ENCODE assay signal across 18 mouse cellular contexts in the genomic region with DNA sequence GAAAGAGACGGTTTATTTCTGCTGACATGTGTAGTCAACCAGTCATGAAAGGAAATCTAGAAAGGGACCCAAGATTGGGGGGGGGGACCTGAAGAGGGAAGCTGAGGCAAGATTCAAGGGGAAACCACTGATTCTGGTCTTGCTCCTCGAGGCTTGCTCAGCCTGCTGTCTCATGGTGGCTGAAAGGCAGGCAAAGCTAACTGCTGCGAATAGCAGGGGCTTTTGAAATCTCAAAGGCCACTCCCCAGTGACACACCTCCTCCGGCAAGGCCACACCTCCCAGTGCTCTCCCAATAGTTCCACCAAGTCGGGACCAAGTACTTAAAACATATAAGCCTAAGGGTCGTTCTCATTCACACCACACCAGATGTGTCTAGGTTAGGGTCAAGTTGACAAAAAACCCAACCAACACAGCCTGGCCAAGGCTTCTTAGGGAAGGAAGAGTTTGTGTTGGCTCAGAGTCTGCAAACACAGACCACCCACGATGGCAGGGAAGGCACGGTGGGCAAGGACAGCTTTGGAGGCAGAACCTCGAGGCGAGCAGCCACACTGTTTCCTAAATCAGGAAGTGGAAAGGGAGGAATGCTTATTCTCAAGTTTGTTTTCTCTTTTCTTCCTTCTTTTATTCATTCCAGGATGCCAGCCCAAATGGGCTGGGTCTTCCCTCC. TPM values are rescaled to one million over a fixed set of nuclear protein-coding genes. Genes with fewer than 3 reads are reported as not detected.
DNase-seq lines count a peak whose midpoint lies in the region; ATAC-seq and TF ChIP-seq lines count a peak whose summit lies in the region.
"Had no signal": no experiment of that assay in that cellular context is flagged by ENCODE, and none has a peak within 500 bp of the region (broad histone marks: within the 10 kb centered on the region; RNA-seq: fewer than 3 reads in every experiment).

No protein-coding gene starts in this region.

- TF ChIP-seq RAD21 in CH12.LX (IDR thresholded peaks at IDR 0.05; ENCODE audit: low read depth, low read length), result no peak

- in situ Hi-C loops in CH12.LX (cut with MboI; ENCODE audit: low pct_ligation_motif_present, low pct_unique_long_range_greater_than_20kb, low sequenced_read_pairs), result no loop called here
- in situ Hi-C loops in ES-E14 (cut with MboI; ENCODE audit: low sequenced_read_pairs in 2 of 2, unreplicated experiment in 2 of 2), result no loop called here

- dilution Hi-C loops in CH12.LX (cut with MboI; ENCODE audit: extremely low pct_ligation_motif_present, extremely low pct_unique_long_range_greater_than_20kb, low sequenced_read_pairs), result no loop called here

- peak; percentile 30 for DNase-seq in limb, embryonic 11.5 days (ENCODE audit: low spot score)
- DNase-seq in limb, embryonic 10.5 days (ENCODE audit: low spot score), result no peak
- no peak for DNase-seq in CH12.LX (ENCODE audit: extremely low read depth)
- DNase-seq in ES-E14 (ENCODE audit: low read depth, low spot score), result peak; percentile 19
- no peak for DNase-seq in layer of hippocampus, adult 2 months (ENCODE audit: low spot score in 2 of 2)
- no peak for DNase-seq in adrenal gland, adult 8-10 months
- DNase-seq: adrenal gland, postnatal 36 days; cerebellum, adult 2 months; heart, adult 2 months; right cerebral cortex, postnatal 25 days; thymus, postnatal 25 days had no signal

- H3K27me3 ChIP-seq in limb, embryonic 11.5 days (ENCODE audit: control insufficient read depth, insufficient read depth, low read length), result 0 out of 2 replicates have a peak, but pooled peaks cover under 1% of the 10 kb centered on the region
- peaks cover 23% of the 10 kb centered on the region for H3K27me3 ChIP-seq in limb, embryonic 10.5 days (ENCODE audit: low read depth, poor library complexity, severe bottlenecking)
- H3K27me3 ChIP-seq in CH12.LX (replicated peaks), result no peaks in the 10 kb centered on the region

- no peak overlapping the region for H3K4me2 ChIP-seq in limb, embryonic 11.5 days (ENCODE audit: low read depth, severe bottlenecking)
- H3K4me2 ChIP-seq in CH12.LX (ENCODE audit: insufficient read depth, low read depth, poor library complexity, severe bottlenecking), result no peak overlapping the region
- H3K4me2 ChIP-seq: forebrain, embryonic 15.5 days; hindbrain, embryonic 13.5 days; intestine, embryonic 15.5 days; limb, embryonic 12.5 days had no signal

- H3K27ac ChIP-seq in limb, embryonic 11.5 days (replicated peaks; ENCODE audit: low read depth, low read length), result no peak overlapping the region
- H3K27ac ChIP-seq in limb, embryonic 10.5 days, result no peak overlapping the region
- H3K27ac ChIP-seq in CH12.LX (ENCODE audit: insufficient read depth, low read depth) (peak overlapping the region; percentile 61), ES-E14 (ENCODE audit: insufficient read depth, low read depth, low read length, poor library complexity, severe bottlenecking) (no peak overlapping the region)
- H3K27ac ChIP-seq in layer of hippocampus, adult 2 months, result no peak overlapping the region
- H3K27ac ChIP-seq: forebrain, embryonic 15.5 days; intestine, embryonic 15.5 days; limb, embryonic 12.5 days; liver, embryonic 14.5 days had no signal

- H3K9ac ChIP-seq in limb, embryonic 11.5 days (ENCODE audit: low read length), result no peak overlapping the region
- no peak overlapping the region for H3K9ac ChIP-seq in CH12.LX (ENCODE audit: insufficient read depth, low read depth)
- no peak overlapping the region for H3K9ac ChIP-seq in ES-E14 (ENCODE audit: insufficient read depth, low read depth, low read length, poor library complexity, severe bottlenecking)
- H3K9ac ChIP-seq: forebrain, embryonic 15.5 days; hindbrain, embryonic 13.5 days; intestine, embryonic 15.5 days; limb, embryonic 12.5 days; liver, embryonic 14.5 days had no signal

- WGBS in limb, embryonic 11.5 days, result 32% methylated on average over 10 of the region's 10 CpGs
- WGBS in limb, embryonic 10.5 days, result 27% methylated on average over 10 of the region's 10 CpGs

- no peak for ATAC-seq in limb, embryonic 11.5 days (ENCODE audit: insufficient number of reproducible peaks, low FRiP score, low TSS enrichment, low read depth)
- peak; percentile 65 for ATAC-seq in granulocyte monocyte progenitor cell, adult 5-6 weeks (replicated peaks; ENCODE audit: poor library complexity, severe bottlenecking)
- ATAC-seq: CD4-positive, CD25-positive, alpha-beta regulatory T cell, adult 4 months; forebrain, embryonic 15.5 days; intestine, embryonic 15.5 days had no signal

- H3K4me1 ChIP-seq in limb, embryonic 11.5 days (ENCODE audit: control insufficient read depth, insufficient read depth, low read length), result no peaks in the 10 kb centered on the region
- peaks cover 15% of the 10 kb centered on the region for H3K4me1 ChIP-seq in limb, embryonic 10.5 days
- peaks cover 59 to 98% of the 10 kb centered on the region in 2 experiments for H3K4me1 ChIP-seq in CH12.LX (ENCODE audit: control insufficient read depth in 1 of 2, insufficient read depth in 2 of 2)
- H3K4me1 ChIP-seq in ES-E14 (ENCODE audit: control insufficient read depth in 2 of 2, insufficient read depth in 2 of 2, low read length in 2 of 2, poor library complexity in 1 of 2), result no peaks in the 10 kb centered on the region
- H3K4me1 ChIP-seq: intestine, embryonic 15.5 days; limb, embryonic 12.5 days had no signal

- H3K4me3 ChIP-seq in limb, embryonic 11.5 days (ENCODE audit: low read depth, low read length), result no peak overlapping the region
- H3K4me3 ChIP-seq in limb, embryonic 10.5 days, result no peak overlapping the region
- no peak overlapping the region for H3K4me3 ChIP-seq in CH12.LX (replicated peaks in 1 of 3; ENCODE audit: low read depth in 2 of 3, low read length in 2 of 3, poor library complexity in 1 of 3)
- H3K4me3 ChIP-seq in ES-E14 (ENCODE audit: insufficient read depth in 1 of 2, low read depth in 1 of 2, low read length in 2 of 2, poor library complexity in 1 of 2, severe bottlenecking in 1 of 2), result no peak overlapping the region
- no peak overlapping the region for H3K4me3 ChIP-seq in layer of hippocampus, adult 2 months
- H3K4me3 ChIP-seq: forebrain, embryonic 15.5 days; heart, adult 2 months; hindbrain, embryonic 13.5 days; intestine, embryonic 15.5 days; limb, embryonic 12.5 days had no signal

- H3K79me2 ChIP-seq in CH12.LX (replicated peaks; ENCODE audit: control insufficient read depth, extremely low read depth, insufficient read depth, poor library complexity, severe bottlenecking), result peaks cover 74% of the 10 kb centered on the region

- peak; percentile 56 for TF ChIP-seq POLR2A in CH12.LX (IDR thresholded peaks at IDR 0.05; ENCODE audit: low read depth, low read length)

- no peaks in the 10 kb centered on the region for H3K9me3 ChIP-seq in limb, embryonic 11.5 days (ENCODE audit: control insufficient read depth, low read length)
- no peaks in the 10 kb centered on the region for H3K9me3 ChIP-seq in limb, embryonic 10.5 days (replicated peaks)
- H3K9me3 ChIP-seq in CH12.LX (replicated peaks; ENCODE audit: low read length), result no peaks in the 10 kb centered on the region
- no peaks in the 10 kb centered on the region for H3K9me3 ChIP-seq in ES-E14 (ENCODE audit: control insufficient read depth, insufficient read depth, low read depth, low read length)
- H3K9me3 ChIP-seq: forebrain, embryonic 15.5 days; hindbrain, embryonic 13.5 days; intestine, embryonic 15.5 days; limb, embryonic 12.5 days had no signal

- no peak for TF ChIP-seq CTCF in CH12.LX (conservative IDR thresholded peaks at IDR 0.05 in 1 of 2, IDR thresholded peaks at IDR 0.05 in 1 of 2; ENCODE audit: low read depth in 2 of 2, low read length in 2 of 2)
- no peak for TF ChIP-seq CTCF in layer of hippocampus, adult 2 months (conservative IDR thresholded peaks at IDR 0.05)

- no peak for TF ChIP-seq EP300 in CH12.LX (IDR thresholded peaks at IDR 0.05; ENCODE audit: low read length)

- no peaks in the 10 kb centered on the region for H3K36me3 ChIP-seq in limb, embryonic 11.5 days (ENCODE audit: control insufficient read depth, insufficient read depth, low read length)
- no peaks in the 10 kb centered on the region for H3K36me3 ChIP-seq in limb, embryonic 10.5 days
- H3K36me3 ChIP-seq in CH12.LX (replicated peaks in 1 of 2; ENCODE audit: control insufficient read depth in 1 of 2, insufficient read depth in 1 of 2, low read length in 1 of 2) (peaks cover 40 to 86% of the 10 kb centered on the region in 2 experiments), ES-E14 (ENCODE audit: control insufficient read depth, insufficient read depth, low read length, poor library complexity, severe bottlenecking) (no peaks in the 10 kb centered on the region)
- H3K36me3 ChIP-seq: forebrain, embryonic 15.5 days; hindbrain, embryonic 13.5 days; intestine, embryonic 15.5 days; limb, embryonic 12.5 days had no signal

TF ChIP-seq in CH12.LX, 34 proteins besides CTCF, POLR2A, EP300 and RAD21:
- 0 out of 2 replicates have a peak, but pooled peaks have one; percentile 27 for TF ChIP-seq MAX (IDR thresholded peaks at IDR 0.05; ENCODE audit: low read length)
- no peak for TF ChIP-seq JUN (IDR thresholded peaks at IDR 0.05; ENCODE audit: insufficient read depth, low read depth, low read length)
- TF ChIP-seq TBP (conservative IDR thresholded peaks at IDR 0.05; ENCODE audit: low read depth, low read length), result peak; percentile 72; the same call in 1 of the 2 replicates

TF ChIP-seq in ES-E14, 5 proteins besides CTCF, POLR2A, EP300 and RAD21:
- TF ChIP-seq CHD2 (IDR thresholded peaks at IDR 0.05; ENCODE audit: low read depth, low read length) (no peak), ZNF384 (IDR thresholded peaks at IDR 0.05; ENCODE audit: low read depth, low read length) (no peak), ZC3H11A (IDR thresholded peaks at IDR 0.05; ENCODE audit: borderline replicate concordance, low read depth, low read length) (no peak), MAFK (IDR thresholded peaks at IDR 0.05; ENCODE audit: insufficient read depth, low read depth, low read length) (no peak)
TF ChIP-seq in ES-E14: peak in this region for 0.

RNA-seq across cellular contexts. Expression of a gene that starts 5.7 kb away (rescaled TPM):
- 5.1 and 7.5 TPM in 2 replicates for polyA plus RNA-seq in limb, embryonic 11.5 days (2014; fragmentation: Nextera tagmentation; extraction: Ambion mirVana)
- 6.3 and 7.2 TPM in 2 replicates for polyA plus RNA-seq in limb, embryonic 10.5 days (2016; fragmentation: Nextera tagmentation; extraction: Ambion mirVana)
- total RNA-seq in CH12.LX (2012; rRNA removed) (52.5 and 76.2 TPM in 2 replicates), CH12.LX (2014; rRNA removed) (60.5 and 71.7 TPM in 2 replicates), ES-E14 (2012; rRNA removed) (2.3 and 5.0 TPM in 2 replicates)
- 66.2 and 80.6 TPM in 2 replicates for polyA plus RNA-seq in CH12.LX (2012; ENCODE audit: insufficient read length, low read depth)
- 9.8 and 25.8 TPM in 2 replicates for total RNA-seq in granulocyte monocyte progenitor cell, adult 5-6 weeks (2014; fragmentation: Nextera tagmentation)
- 26.4 and 32.4 TPM in 2 replicates for total RNA-seq in granulocyte monocyte progenitor cell, adult 5-6 weeks (2017)
- total RNA-seq in layer of hippocampus, adult 2 months (2021), result 10 to 100 TPM; 14.3 to 16.5 TPM
- 10 to 100 TPM in 3 of 4 experiments, 1 to 10 TPM in 1; 9.1 to 12.9 (median 11.4) TPM for total RNA-seq in adrenal gland, adult 8-10 months (2022)

Comparison
In these comparisons a context has a peak if more than half of its experiments do, and no peak if none do; other contexts are left out.
1. DNase-seq: peak in limb, embryonic 11.5 days (single experiment) and ES-E14 (single experiment); none in limb, embryonic 10.5 days (single experiment), CH12.LX (single experiment), layer of hippocampus, adult 2 months (0 of 2) and adrenal gland, adult 8-10 months (single experiment).